Mouse (Mus musculus) liver, embryonic 13.5 days (tissue): ENCODE measurements around the gene Gm7029. TPM values are rescaled to one million over a fixed set of nuclear protein-coding genes. Genes with fewer than 3 reads are reported as not detected.
A peak's percentile ranks its signal among the peaks of the same experiment; 100 is the strongest.
"Not testable (repeated sequence)": the region's sequence is repeated elsewhere in the genome, so short reads cannot be mapped to it uniquely, and the experiment has no call there.

ENCODE experiments used
- ATAC-seq: fragments of 200-750 bp; cut with Nextera tagmentation; 2 replicates; pipeline ENCODE4 v1.8.0; 2017; ENCODE audit warnings: low read depth, mild to moderate bottlenecking, moderate number of reproducible peaks, moderate library complexity
- DNase-seq: peaks from one replicate; pipeline ENCODE4 v3.0.0; 2022
- H3K27ac ChIP-seq: fragments of 300-500 bp; sonication (generic); 2 replicates; pipeline ENCODE4 v1.5.1; 2015; ENCODE audit warnings: moderate library complexity, mild to moderate bottlenecking, inconsistent platforms
- H3K27me3 ChIP-seq: fragments of 300-500 bp; sonication (generic); 2 replicates; pipeline ENCODE4 v1.6.1; 2015; ENCODE audit warnings: mild to moderate bottlenecking, inconsistent platforms
- H3K36me3 ChIP-seq: fragments of 300-500 bp; sonication (generic); 2 replicates; pipeline ENCODE4 v1.6.1; 2015; ENCODE audit warnings: mild to moderate bottlenecking, inconsistent platforms
- H3K4me1 ChIP-seq: fragments of 300-500 bp; sonication (generic); replicated peaks from 2 replicates; pipeline ENCODE4 v1.6.1; 2015; ENCODE audit warnings: inconsistent platforms
- H3K4me2 ChIP-seq: fragments of 300-500 bp; sonication (generic); 2 replicates; pipeline ENCODE4 v1.6.1; 2015; ENCODE audit warnings: inconsistent platforms, mild to moderate bottlenecking, moderate library complexity
- H3K4me3 ChIP-seq: fragments of 300-500 bp; sonication (generic); replicated peaks from 2 replicates; pipeline ENCODE4 v1.5.1; 2015; ENCODE audit warnings: mild to moderate bottlenecking, inconsistent platforms
- H3K9ac ChIP-seq: fragments of 300-500 bp; sonication (generic); 2 replicates; pipeline ENCODE4 v1.6.1; 2015; ENCODE audit warnings: mild to moderate bottlenecking, inconsistent platforms
- H3K9me3 ChIP-seq: fragments of 300-500 bp; sonication (generic); replicated peaks from 2 replicates; pipeline ENCODE4 v1.6.1; 2016; ENCODE audit warnings: inconsistent platforms
- whole genome bisulfite sequencing: fragments of 180-500 bp; shearing (Covaris S2); methylation state at CpG from one replicate; pipeline ENCODE4 v1.1.7; 2015; ENCODE audit not compliant: insufficient replicate concordance; 5-methylcytosine and 5-hydroxymethylcytosine counted together
- polyA plus RNA-seq: library from polyadenylated mRNA; unstranded; fragments of >200 nt; fragmentation: Nextera tagmentation; extraction: Ambion mirVana; gene quantifications from 2 replicates; pipeline ENCODE4 v1.2.1, GENCODE M21; 2015

Gm7029 gene
- polyA plus RNA-seq, 1 experiment from 2014 or later = not detected

DNA sequence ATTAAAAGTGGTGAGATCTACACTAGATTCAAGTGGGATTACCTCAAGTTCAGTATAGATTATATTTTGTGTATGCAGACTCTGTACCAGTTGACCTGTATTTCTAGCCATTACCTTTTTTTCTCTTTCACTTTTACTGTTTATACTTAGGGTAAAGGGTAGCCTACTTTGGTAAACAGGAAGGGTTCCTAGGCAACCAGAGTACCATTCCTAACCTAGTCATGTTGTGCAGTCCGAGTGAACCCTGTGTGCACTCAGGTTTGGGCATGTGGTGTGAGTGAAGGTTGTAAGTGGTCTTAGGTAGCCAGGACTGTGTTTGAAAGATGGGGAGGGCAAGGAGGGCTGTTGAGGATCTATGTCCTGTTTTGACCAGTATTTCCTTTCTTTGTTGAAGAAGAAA lies 22.3 kb upstream of the Gm7029 start:
- ATAC-seq = peak; percentile 51; the same call in 1 of the 2 replicates
- Histone ChIP-seq H3K4me3 (no peak overlapping the region), H3K36me3 (0 out of 2 replicates have a peak, but pooled peaks cover 8% of the 10 kb centered on the region), H3K27me3 (no peaks in the 10 kb centered on the region), H3K4me1 (0 out of 2 replicates have a peak, but pooled peaks cover 3% of the 10 kb centered on the region), H3K27ac (no peak overlapping the region), H3K9ac (no peak overlapping the region), H3K4me2 (no peak overlapping the region), H3K9me3 (no peaks in the 10 kb centered on the region)
- WGBS = 29% methylated on average over 1 of the region's 1 CpGs
- DNase-seq = no peak

DNA sequence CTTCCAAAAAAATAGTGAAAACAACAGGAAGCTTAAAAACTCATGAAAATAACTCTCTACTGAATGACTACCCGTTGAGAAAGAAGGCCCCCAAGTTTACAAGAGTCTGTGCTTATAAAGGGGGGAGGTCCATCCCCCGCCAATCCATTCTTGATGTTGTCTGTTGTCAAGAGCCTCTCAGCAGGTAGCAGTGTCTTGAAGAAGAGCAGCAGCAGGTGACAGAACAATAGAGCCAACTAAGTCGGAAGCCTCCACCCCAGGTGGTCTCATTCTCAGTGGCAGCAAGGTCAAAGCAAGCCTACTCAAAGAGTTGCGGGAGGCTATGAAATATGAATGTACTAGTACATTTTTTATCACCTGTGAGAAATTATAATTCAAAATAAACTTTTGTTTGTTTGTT lies 15.8 kb upstream of the Gm7029 start:
- Histone ChIP-seq H3K27me3 (no peaks in the 10 kb centered on the region), H3K4me2 (no peak overlapping the region), H3K9ac (no peak overlapping the region), H3K4me3 (no peak overlapping the region), H3K36me3 (no peaks in the 10 kb centered on the region), H3K27ac (no peak overlapping the region), H3K4me1 (no peaks in the 10 kb centered on the region), H3K9me3 (no peaks in the 10 kb centered on the region)
- ATAC-seq (no peak), DNase-seq (no peak)
- 78% methylated on average over 4 of the region's 4 CpGs for WGBS

DNA sequence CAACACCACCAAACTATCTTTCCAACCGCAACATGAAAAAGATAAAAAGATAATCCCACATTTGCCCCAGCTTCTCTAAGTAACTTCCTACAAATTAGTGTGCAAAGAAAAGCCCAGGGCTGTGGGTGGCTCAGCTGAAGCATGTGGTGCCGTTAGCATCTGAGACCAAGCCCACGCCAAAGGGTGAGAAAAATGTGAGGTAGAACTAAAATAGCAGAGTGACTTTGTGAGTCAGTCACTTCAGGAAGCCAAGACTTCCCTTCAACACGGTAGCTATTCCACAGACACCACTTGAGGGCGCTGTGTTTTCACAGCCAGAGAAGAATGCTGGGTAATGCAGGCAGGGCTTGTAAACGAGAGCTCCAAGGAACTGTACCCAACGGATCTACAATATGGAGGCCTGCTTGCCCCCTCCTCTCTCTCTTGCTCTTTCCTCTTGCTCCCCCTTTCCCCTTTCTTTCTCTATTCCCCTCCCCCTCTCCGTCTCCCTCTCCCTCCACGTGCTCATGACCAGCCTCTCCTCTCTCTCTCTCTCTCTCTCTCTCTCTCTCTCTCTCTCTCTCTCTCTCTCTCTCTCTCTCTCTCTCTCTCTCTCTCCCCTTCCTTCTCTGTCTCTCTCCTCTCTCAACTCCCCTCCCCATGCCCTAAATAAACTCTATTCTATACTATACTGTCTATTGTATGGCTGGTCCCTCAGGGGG lies 8.2 kb upstream of the Gm7029 start:
- DNase-seq = peak; percentile 59
- H3K27me3 ChIP-seq = no peaks in the 10 kb centered on the region
- 18% methylated on average over 9 of the region's 9 CpGs for WGBS
- peaks cover 6% of the 10 kb centered on the region for H3K4me1 ChIP-seq
- no peak overlapping the region; the same call in 1 of the 2 replicates for H3K9ac ChIP-seq
- no peaks in the 10 kb centered on the region for H3K36me3 ChIP-seq
- peak overlapping the region; percentile 41 for H3K4me2 ChIP-seq
- no peak overlapping the region for H3K27ac ChIP-seq
- ATAC-seq = peak; percentile 53; the same call in 1 of the 2 replicates
- no peaks in the 10 kb centered on the region for H3K9me3 ChIP-seq
- H3K4me3 ChIP-seq = no peak overlapping the region

GRCm38 (mm10) chr17:33874411-33874810 lies 774 bp downstream of the Gm7029 start:
- no peak overlapping the region for H3K9ac ChIP-seq
- ATAC-seq (no peak), DNase-seq (no peak)
- no peak overlapping the region for H3K4me3 ChIP-seq
- no peaks in the 10 kb centered on the region for H3K4me1 ChIP-seq
- H3K36me3 ChIP-seq = peaks cover 46% of the 10 kb centered on the region
- H3K4me2 ChIP-seq = no peak overlapping the region
- WGBS = 87% methylated on average over 11 of the region's 11 CpGs
- H3K27me3 ChIP-seq = no peaks in the 10 kb centered on the region
- no peaks in the 10 kb centered on the region for H3K9me3 ChIP-seq
- H3K27ac ChIP-seq = no peak overlapping the region

GRCm38 (mm10) chr17:33875797-33876196 lies 2.2 kb downstream of the Gm7029 start:
- H3K27me3 ChIP-seq, H3K9me3 ChIP-seq, H3K4me3 ChIP-seq, DNase-seq, H3K9ac ChIP-seq, H3K4me1 ChIP-seq, H3K4me2 ChIP-seq, ATAC-seq, H3K27ac ChIP-seq: not testable (repeated sequence)
- WGBS = 84% methylated on average over 5 of the region's 5 CpGs
- H3K36me3 ChIP-seq = peaks cover 60% of the 10 kb centered on the region

GRCm38 (mm10) chr17:33884320-33884719 lies 10.7 kb downstream of the Gm7029 start:
- not testable (repeated sequence) for H3K9me3 ChIP-seq, H3K27me3 ChIP-seq, H3K9ac ChIP-seq, ATAC-seq, H3K4me3 ChIP-seq, H3K27ac ChIP-seq, DNase-seq, H3K4me2 ChIP-seq
- Histone ChIP-seq H3K4me1 (peaks cover 24% of the 10 kb centered on the region), H3K36me3 (peaks cover 80% of the 10 kb centered on the region)
- 95% methylated on average over 10 of the region's 11 CpGs for WGBS

DNA sequence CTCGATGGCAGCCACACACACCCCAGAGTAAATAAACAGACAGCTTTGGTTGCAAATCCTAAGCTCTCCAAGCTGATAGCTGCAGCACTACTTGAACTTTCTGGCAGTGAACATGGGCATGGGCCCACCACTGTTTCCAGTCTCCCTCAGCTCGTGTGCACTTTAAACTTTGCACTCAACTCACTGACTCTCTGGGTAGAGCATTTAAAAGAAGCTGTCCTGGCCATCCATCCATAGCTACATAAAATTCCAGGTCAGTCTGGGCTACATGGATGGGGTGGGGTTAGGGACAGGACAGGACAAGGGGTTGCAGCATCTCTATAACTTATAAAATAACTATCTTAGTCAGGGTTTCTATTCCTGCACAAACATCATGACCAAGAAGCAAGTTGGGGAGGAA lies 14.2 kb downstream of the Gm7029 start:
- ATAC-seq, H3K9me3 ChIP-seq, DNase-seq, H3K27me3 ChIP-seq: not testable (repeated sequence)
- H3K4me3 ChIP-seq = peak overlapping the region; percentile 82
- H3K4me1 ChIP-seq = peaks cover 27% of the 10 kb centered on the region
- H3K4me2 ChIP-seq = peak overlapping the region; percentile 76
- peak overlapping the region; percentile 43; the same call in 1 of the 2 replicates for H3K27ac ChIP-seq
- peaks cover 46% of the 10 kb centered on the region for H3K36me3 ChIP-seq
- peak overlapping the region; percentile 92; the same call in 1 of the 2 replicates for H3K9ac ChIP-seq
- 32% methylated on average over 2 of the region's 2 CpGs for WGBS

- H3K9me3 ChIP-seq, ATAC-seq, DNase-seq, H3K27me3 ChIP-seq: not testable (repeated sequence)
- H3K36me3 ChIP-seq = peaks cover 42% of the 10 kb centered on the region
- H3K4me1 ChIP-seq = peaks cover 27% of the 10 kb centered on the region
- peak overlapping the region; percentile 43 for H3K27ac ChIP-seq
- H3K9ac ChIP-seq = peak overlapping the region; percentile 92
- H3K4me3 ChIP-seq = peak overlapping the region; percentile 82
- peak overlapping the region; percentile 76 for H3K4me2 ChIP-seq
These were observed 14.6 kb downstream of the Gm7029 start for GRCm38 (mm10) chr17:33888230-33888629.

GRCm38 (mm10) chr17:33889941-33890532 lies 16.4 kb downstream of the Gm7029 start:
- Histone ChIP-seq H3K4me1 (peaks cover 27% of the 10 kb centered on the region), H3K36me3 (peaks cover 25% of the 10 kb centered on the region), H3K4me2 (peak overlapping the region; percentile 76), H3K9ac (peak overlapping the region; percentile 92), H3K4me3 (peak overlapping the region; percentile 82), H3K27ac (peak overlapping the region; percentile 85)
- under 1% methylated on average over 44 of the region's 44 CpGs for WGBS
- DNase-seq, H3K27me3 ChIP-seq, H3K9me3 ChIP-seq: not testable (repeated sequence)
- peak; percentile 4 for ATAC-seq

DNA sequence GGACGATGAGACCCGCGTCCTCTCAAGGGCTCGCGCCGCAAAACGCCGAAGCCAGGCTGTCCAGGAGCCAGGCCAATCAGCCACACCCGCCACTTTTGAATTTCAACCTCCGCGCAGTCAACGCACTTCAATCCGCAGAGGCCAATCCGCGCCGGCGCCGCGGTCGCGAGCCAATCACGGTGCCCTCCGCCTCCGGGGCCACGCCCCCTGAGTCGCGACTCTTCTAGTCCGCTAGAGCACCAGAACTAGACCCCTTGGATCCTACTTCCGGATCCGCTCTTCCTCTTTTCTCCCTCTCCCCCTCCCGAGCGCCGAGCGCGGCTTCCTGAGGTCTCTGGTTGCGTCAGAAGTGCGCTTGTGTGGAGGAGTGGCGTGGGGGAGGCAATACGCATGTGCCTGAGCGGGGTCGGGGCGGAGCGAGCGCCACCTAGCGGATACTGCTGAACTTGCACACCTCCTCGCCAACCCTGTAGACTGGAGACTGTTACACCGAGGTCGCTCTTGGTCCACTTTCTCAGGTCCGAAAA lies 17.0 kb downstream of the Gm7029 start, which contains the start of gene Kifc1:
Gene Kifc1 (minus strand): TSS at position 129 of the 527 bp plus-strand sequence.
- Histone ChIP-seq H3K9ac (peak within 1 kb of the TSS; percentile 92), H3K36me3 (peaks cover 19% of the 10 kb centered on the region), H3K4me3 (peak within 1 kb of the TSS; percentile 82), H3K27me3 (no peaks in the 10 kb centered on the region), H3K4me1 (peaks cover 27% of the 10 kb centered on the region), H3K4me2 (peak within 1 kb of the TSS; percentile 76), H3K27ac (peak within 1 kb of the TSS; percentile 85), H3K9me3 (no peaks in the 10 kb centered on the region)
- 0% methylated on average over 49 of the region's 49 CpGs for WGBS
- peak; percentile 99 for DNase-seq
- ATAC-seq = peak; percentile 95

GRCm38 (mm10) chr17:33891357-33891756 lies 17.7 kb downstream of the Gm7029 start:
- ATAC-seq = no peak
- no peak overlapping the region for H3K27ac ChIP-seq
- 57% methylated on average over 2 of the region's 2 CpGs for WGBS

More at GRCm38 (mm10) chr17:33891357-33891756, 17.7 kb downstream of the Gm7029 start:
- H3K9me3 ChIP-seq = no peaks in the 10 kb centered on the region
- H3K4me1 ChIP-seq = peaks cover 27% of the 10 kb centered on the region
- no peak for DNase-seq
- H3K4me3 ChIP-seq = no peak overlapping the region
- peaks cover 12% of the 10 kb centered on the region for H3K36me3 ChIP-seq
- H3K4me2 ChIP-seq = peak overlapping the region; percentile 23; the same call in 1 of the 2 replicates
- no peaks in the 10 kb centered on the region for H3K27me3 ChIP-seq
- no peak overlapping the region for H3K9ac ChIP-seq
